Mouse (Mus musculus): ENCODE measurements at regions not wholly inside any gene's neighbourhood (a gene's known extent, or its start where the extent isn't known, plus 50 kb on each side); places are given as distances from the start of the nearest gene placed in this dataset.

DNA sequence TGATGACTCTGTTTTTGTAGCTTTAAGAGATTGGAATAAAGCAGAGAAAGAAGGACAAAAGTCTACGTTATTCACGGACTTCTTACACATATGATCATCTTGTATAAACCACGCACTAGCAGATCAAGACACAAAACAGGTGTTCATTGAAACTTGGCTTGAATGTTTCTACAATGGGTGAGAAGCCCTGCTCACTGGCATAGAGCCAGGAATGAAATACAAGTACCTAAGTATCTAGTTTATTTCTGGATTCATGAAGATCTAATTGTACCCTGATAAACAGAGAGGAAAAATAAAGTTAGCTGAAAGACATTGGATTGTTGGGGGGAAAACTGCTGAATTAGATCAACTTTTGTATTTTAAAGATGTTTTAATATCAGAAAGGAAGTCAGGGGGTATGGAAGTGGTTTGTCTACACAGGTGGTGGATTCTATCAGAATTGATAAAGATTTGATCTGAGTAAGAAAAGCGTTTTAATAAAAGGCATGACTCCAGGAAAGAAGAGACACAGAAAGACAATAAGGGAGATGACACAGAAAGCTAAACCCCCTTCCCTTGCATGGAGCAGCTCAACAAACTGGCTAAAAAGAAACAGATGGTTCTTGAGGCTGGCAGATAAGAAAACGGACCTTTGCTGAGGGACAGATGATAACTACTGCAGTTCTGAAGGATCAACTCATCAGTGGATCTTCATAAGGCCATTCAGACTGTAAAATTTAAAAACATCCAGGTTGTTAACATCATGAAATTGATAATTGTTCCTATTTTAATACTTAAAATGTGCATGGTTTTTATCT is 777.9 kb upstream of the Foxg1 start:
- 76% methylated on average over 5 of the region's 5 CpGs for WGBS
- Histone ChIP-seq H3K27ac (replicated peaks; ENCODE audit: low read depth, low read length) (no peak overlapping the region), H3K36me3 (ENCODE audit: control insufficient read depth, insufficient read depth, low read length) (no peaks in the 10 kb centered on the region), H3K9me3 (ENCODE audit: control insufficient read depth, low read length) (no peaks in the 10 kb centered on the region), H3K9ac (ENCODE audit: low read depth, low read length, severe bottlenecking) (no peak overlapping the region), H3K4me3 (replicated peaks; ENCODE audit: low read length) (no peak overlapping the region), H3K4me2 (replicated peaks; ENCODE audit: low read depth, low read length, severe bottlenecking) (no peak overlapping the region), H3K4me1 (ENCODE audit: control insufficient read depth, insufficient read depth, low read length) (no peaks in the 10 kb centered on the region), H3K27me3 (ENCODE audit: control insufficient read depth, insufficient read depth, low read length) (no peaks in the 10 kb centered on the region)
- ATAC-seq (ENCODE audit: low FRiP score, low read depth), result no peak
- no peak for DNase-seq (ENCODE audit: low spot score)
- TF ChIP-seq POLR2A (IDR thresholded peaks at IDR 0.05; ENCODE audit: borderline replicate concordance, extremely low read depth, insufficient read depth, insufficient read length), result no peak

DNA sequence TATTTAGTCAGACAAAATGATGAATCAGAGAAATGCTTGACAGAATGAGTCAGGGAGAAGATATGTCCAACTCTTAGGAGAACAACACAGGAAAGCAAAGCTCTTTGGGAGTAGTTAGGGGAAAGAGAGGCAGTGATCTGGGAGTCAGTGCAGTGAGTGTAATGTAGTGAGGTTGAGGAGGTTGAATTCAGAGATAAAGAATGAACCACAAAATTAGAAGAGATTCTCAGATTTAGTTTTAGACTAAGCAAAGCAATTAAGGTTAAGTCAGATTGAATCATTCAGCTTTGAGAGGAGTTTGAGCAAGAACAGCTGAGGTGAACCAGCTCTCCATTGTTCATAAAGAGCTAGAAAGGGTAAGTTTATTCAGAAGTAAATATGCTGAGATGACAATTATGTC is 777.0 kb upstream of the Foxg1 start:
- H3K9me3 ChIP-seq (ENCODE audit: control insufficient read depth, low read length), result no peaks in the 10 kb centered on the region
- no peaks in the 10 kb centered on the region for H3K4me1 ChIP-seq (ENCODE audit: control insufficient read depth, insufficient read depth, low read length)
- no peak for TF ChIP-seq POLR2A (IDR thresholded peaks at IDR 0.05; ENCODE audit: borderline replicate concordance, extremely low read depth, insufficient read depth, insufficient read length)
- H3K27me3 ChIP-seq (ENCODE audit: control insufficient read depth, insufficient read depth, low read length), result no peaks in the 10 kb centered on the region
- no peak overlapping the region for H3K9ac ChIP-seq (ENCODE audit: low read depth, low read length, severe bottlenecking)
- H3K4me2 ChIP-seq (replicated peaks; ENCODE audit: low read depth, low read length, severe bottlenecking), result no peak overlapping the region
- no peaks in the 10 kb centered on the region for H3K36me3 ChIP-seq (ENCODE audit: control insufficient read depth, insufficient read depth, low read length)
- H3K4me3 ChIP-seq (replicated peaks; ENCODE audit: low read length), result no peak overlapping the region
- H3K27ac ChIP-seq (replicated peaks; ENCODE audit: low read depth, low read length), result no peak overlapping the region
- ATAC-seq (ENCODE audit: low FRiP score, low read depth) (no peak), DNase-seq (ENCODE audit: low spot score) (no peak)

DNA sequence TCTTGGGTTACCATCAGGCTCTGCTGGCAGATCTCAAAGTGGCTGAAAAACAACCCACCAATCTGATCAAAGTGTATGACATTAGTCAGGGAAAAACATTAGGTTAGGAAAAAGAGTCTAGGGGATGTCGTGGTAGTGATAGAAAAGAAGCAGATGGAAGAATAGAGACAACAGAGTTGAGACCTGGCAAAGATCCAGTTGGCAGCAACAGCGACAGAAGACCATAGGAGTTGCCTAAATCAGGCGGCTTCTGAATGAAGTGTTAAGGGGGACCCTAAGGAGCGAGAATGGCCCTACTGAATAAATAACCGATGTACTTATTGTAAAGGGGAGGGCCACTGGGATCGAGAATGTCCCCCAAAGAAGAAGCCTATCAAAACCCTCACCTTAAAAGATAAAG is 773.1 kb upstream of the Foxg1 start:
- 89% methylated on average over 6 of the region's 6 CpGs for WGBS

DNA sequence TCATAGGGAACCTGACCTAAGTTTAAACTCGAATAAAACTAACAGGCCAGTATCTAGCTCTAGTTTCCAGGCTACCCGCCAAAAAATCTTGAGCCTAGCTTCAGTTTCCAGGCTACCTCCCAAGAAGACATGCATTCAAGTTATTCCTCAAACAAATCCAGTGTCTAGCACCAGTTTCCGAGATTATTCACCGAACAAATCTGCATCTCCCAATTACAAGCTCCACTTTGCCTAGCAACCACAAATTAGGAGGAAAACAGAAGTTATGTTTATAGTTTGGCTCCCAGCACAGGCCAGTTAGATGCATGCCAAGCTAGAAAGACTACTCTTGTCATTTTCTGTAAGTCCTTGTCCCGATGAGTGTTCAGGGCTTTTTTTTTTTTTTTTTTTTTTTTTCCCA is 770.4 kb upstream of the Foxg1 start:
- Histone ChIP-seq H3K4me3 (replicated peaks; ENCODE audit: low read length) (no peak overlapping the region), H3K27ac (replicated peaks; ENCODE audit: low read depth, low read length) (no peak overlapping the region), H3K36me3 (ENCODE audit: control insufficient read depth, insufficient read depth, low read length) (no peaks in the 10 kb centered on the region), H3K27me3 (ENCODE audit: control insufficient read depth, insufficient read depth, low read length) (no peaks in the 10 kb centered on the region), H3K4me1 (ENCODE audit: control insufficient read depth, insufficient read depth, low read length) (no peaks in the 10 kb centered on the region), H3K4me2 (replicated peaks; ENCODE audit: low read depth, low read length, severe bottlenecking) (no peak overlapping the region), H3K9me3 (ENCODE audit: control insufficient read depth, low read length) (no peaks in the 10 kb centered on the region), H3K9ac (ENCODE audit: low read depth, low read length, severe bottlenecking) (no peak overlapping the region)
- 78% methylated on average over 5 of the region's 5 CpGs for WGBS
- DNase-seq (ENCODE audit: low spot score), result no peak
- TF ChIP-seq POLR2A (IDR thresholded peaks at IDR 0.05; ENCODE audit: borderline replicate concordance, extremely low read depth, insufficient read depth, insufficient read length), result no peak
- ATAC-seq (ENCODE audit: low FRiP score, low read depth), result no peak

More for the DNA sequence above, 773.1 kb upstream of the Foxg1 start:
- H3K27me3 ChIP-seq (ENCODE audit: control insufficient read depth, insufficient read depth, low read length), result no peaks in the 10 kb centered on the region
- H3K9me3 ChIP-seq (ENCODE audit: control insufficient read depth, low read length), result no peaks in the 10 kb centered on the region
- no peaks in the 10 kb centered on the region for H3K4me1 ChIP-seq (ENCODE audit: control insufficient read depth, insufficient read depth, low read length)
- no peak overlapping the region for H3K9ac ChIP-seq (ENCODE audit: low read depth, low read length, severe bottlenecking)
- H3K36me3 ChIP-seq (ENCODE audit: control insufficient read depth, insufficient read depth, low read length), result no peaks in the 10 kb centered on the region
- H3K27ac ChIP-seq (replicated peaks; ENCODE audit: low read depth, low read length), result no peak overlapping the region
- H3K4me3 ChIP-seq (replicated peaks; ENCODE audit: low read length), result no peak overlapping the region
- no peak overlapping the region for H3K4me2 ChIP-seq (replicated peaks; ENCODE audit: low read depth, low read length, severe bottlenecking)
- ATAC-seq (ENCODE audit: low FRiP score, low read depth) (no peak), DNase-seq (ENCODE audit: low spot score) (no peak)
- TF ChIP-seq POLR2A (IDR thresholded peaks at IDR 0.05; ENCODE audit: borderline replicate concordance, extremely low read depth, insufficient read depth, insufficient read length), result no peak

DNA sequence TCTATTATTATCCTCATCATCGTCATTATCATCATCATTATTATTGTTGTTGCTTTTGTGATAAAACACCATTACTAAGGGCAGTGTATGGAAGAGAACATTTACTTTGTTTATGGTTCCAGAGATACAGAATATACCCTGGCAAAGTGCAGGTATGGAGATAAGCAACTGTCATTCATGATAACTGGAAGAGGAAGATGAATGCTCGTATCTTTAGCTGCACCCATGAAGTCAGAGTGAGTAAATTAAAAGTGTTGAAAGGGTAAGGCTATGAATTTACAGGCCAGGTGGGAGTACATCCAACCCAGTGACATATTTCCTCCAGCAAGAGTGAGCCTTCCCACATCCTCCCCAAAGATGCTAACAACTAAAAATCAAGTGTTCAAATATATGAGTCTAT is 766.1 kb upstream of the Foxg1 start:
- DNase-seq (ENCODE audit: low spot score), result no peak
- no peak for ATAC-seq (ENCODE audit: low FRiP score, low read depth)
- WGBS, result 80% methylated on average over 2 of the region's 2 CpGs
- H3K4me1 ChIP-seq (ENCODE audit: control insufficient read depth, insufficient read depth, low read length), result no peaks in the 10 kb centered on the region
- H3K27ac ChIP-seq (replicated peaks; ENCODE audit: low read depth, low read length), result no peak overlapping the region
- H3K36me3 ChIP-seq (ENCODE audit: control insufficient read depth, insufficient read depth, low read length), result no peaks in the 10 kb centered on the region
- no peaks in the 10 kb centered on the region for H3K27me3 ChIP-seq (ENCODE audit: control insufficient read depth, insufficient read depth, low read length)
- H3K9me3 ChIP-seq (ENCODE audit: control insufficient read depth, low read length), result no peaks in the 10 kb centered on the region
- H3K4me2 ChIP-seq (replicated peaks; ENCODE audit: low read depth, low read length, severe bottlenecking), result no peak overlapping the region
- no peak for TF ChIP-seq POLR2A (IDR thresholded peaks at IDR 0.05; ENCODE audit: borderline replicate concordance, extremely low read depth, insufficient read depth, insufficient read length)
- H3K9ac ChIP-seq (ENCODE audit: low read depth, low read length, severe bottlenecking), result no peak overlapping the region
- no peak overlapping the region for H3K4me3 ChIP-seq (replicated peaks; ENCODE audit: low read length)
